Mouse (Mus musculus) activated CD4-positive, CD25-positive, alpha-beta regulatory T cell, adult 4 months (primary cell): Measurements from ENCODE around the gene Kif16b. TPM values are rescaled to one million over a fixed set of nuclear protein-coding genes. Genes with fewer than 3 reads are reported as not detected.
"Not testable (repeated sequence)": the region's sequence is repeated elsewhere in the genome, so short reads cannot be mapped to it uniquely, and the experiment has no call there.

Experiments used
- ATAC-seq: one replicate; pipeline ENCODE4 v1.8.0; 2017
- polyA plus RNA-seq, 2 experiments: library from polyadenylated mRNA; unstranded; fragments of 100-300 nt; shearing (Covaris generic); gene quantifications; one replicate each; pipeline ENCODE4 v1.2.1; 2017

Gene Kif16b
- polyA plus RNA-seq, 2 experiments from 2014 or later = 9.1 to 9.7 TPM

DNA sequence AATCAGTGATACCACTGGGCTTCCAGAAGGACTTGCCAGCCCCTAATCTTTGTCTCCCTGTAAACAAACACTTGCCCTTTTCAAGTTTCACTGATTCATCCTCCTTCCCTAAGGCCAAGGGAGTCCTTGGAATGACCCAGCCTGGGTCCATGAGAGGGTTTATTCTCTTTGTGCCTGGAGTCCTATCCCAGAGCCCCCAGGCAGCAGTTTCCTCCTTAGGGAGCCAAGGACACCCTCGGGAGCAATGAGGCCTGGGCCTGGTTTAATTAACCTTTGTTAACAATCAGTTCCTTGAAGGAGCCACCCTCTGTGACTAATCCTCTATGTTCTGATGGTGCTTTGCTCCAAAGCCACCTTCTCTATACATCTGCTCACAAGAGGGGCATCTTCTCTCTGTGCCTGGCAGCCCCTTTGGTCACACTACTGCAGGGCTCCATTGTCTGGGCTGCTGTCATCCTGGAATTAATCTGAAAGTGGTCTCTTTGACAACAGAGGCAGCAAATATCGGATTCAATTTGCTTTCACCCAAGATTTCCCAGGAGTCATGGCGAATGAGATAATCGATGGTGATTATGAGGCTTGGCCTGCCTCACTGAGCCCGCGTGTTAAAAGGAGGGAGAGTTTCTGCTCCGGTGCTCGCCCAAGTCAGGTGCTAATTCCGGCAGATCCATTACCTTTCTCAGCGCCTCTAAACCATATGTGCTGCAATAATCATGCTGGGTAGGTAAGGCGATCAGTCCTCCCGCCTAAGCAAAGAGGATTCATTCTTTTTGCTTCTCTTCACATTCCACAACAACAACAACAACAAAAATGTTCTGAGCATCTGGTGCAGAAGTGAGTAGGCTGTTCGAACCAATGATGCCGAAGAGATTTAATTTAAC is 311.7 kb downstream of the Kif16b start:
- ATAC-seq = no peak

- no peak for ATAC-seq
Measured at GRCm38 (mm10) chr2:142585845-142586244, 315.5 kb downstream of the Kif16b start.

DNA sequence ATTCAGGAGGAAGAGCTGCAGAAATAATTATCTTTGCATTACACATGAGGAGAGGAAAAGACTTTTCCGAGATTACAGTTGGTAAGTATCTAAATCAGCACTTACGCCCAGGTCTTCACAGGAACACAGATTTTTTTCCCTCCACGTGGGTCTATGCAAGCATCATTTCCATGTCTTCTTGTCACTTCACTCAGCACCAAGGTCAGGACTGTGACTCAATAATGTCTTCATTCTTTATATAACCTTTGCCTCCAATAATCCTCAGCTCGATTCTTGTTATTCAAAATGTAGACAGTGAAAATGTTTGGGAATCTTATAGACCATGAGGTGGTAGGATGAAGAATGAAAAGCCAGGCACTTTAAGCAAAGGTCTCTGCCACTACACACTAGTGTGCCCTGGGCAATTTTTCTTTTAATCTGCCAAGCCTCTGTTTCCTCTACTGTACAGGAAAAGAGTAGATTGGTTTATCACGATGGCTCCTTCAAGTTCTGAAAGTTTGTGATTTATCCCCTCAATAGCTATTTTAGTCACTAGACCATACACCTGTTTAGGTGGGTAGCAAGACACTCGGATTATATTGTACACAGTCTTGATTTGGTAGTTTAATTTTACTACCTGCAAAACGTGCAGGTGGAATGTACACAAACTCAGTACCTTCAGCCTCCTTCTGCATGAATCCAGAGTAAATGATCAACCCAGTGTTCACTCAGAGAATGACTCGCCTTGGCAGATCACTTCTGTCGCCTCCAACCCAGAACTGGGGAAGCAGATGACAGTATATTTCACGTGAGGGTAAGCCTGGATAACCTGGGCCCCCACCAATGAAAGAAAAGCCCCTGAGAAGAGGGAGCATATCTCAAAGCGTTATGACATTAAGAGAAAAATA is 316.2 kb downstream of the Kif16b start:
- ATAC-seq = no peak

- ATAC-seq = no peak
Measured at GRCm38 (mm10) chr2:142580449-142580848, 320.9 kb downstream of the Kif16b start.

DNA sequence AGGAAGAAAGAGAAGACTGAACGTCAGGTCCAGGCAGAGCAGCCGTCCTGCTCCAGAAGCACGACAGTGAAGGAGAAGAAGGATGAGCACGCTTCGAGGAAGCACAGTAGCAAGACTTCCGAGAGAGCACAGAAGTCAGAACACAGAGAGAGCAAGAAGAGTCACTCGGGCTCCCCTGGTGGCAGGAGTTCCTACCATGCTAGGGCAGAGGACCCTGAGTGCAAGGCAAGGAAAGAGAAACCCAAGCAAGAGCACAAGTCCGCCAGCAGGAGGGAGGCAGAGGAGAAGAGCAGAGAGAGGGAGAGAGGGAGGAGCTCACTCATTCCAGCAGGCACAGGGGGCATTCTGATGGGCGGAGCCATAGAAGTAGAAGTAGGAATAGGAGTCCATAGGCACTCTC is 323.9 kb downstream of the Kif16b start:
- ATAC-seq = not testable (repeated sequence)

DNA sequence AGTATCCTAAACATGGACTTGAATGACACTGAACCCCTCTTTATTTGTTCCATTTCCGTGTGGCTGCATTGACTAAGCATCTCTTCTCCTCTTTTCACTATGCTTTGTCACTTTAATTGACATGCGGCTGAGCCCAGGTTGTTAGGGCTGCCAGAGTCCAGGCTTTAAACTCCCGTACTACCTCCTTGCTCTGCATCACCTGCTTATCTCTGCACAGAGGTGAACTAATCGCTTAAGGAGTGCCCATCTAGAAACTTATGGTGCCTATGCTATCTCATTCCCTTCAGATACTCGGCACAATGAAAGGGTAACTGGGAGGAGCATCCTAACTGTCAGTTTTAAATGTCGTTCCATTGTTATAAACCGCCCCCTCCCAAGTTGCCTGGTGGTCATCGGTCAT is 331.6 kb downstream of the Kif16b start:
- ATAC-seq = no peak

Other genes starting within 250 kb of the Kif16b start
- gene Snrpb2, start 161.5 kb upstream of the Kif16b start, polyA plus RNA-seq = 100 to 1,000 TPM in 1 of 2 experiments, 10 to 100 TPM in 1; 85.7 to 116 TPM
- not detected for gene Otor, start 176.9 kb upstream of the Kif16b start, polyA plus RNA-seq